Mouse (Mus musculus): Measurements from ENCODE around the gene Reg3a.
"Not testable (repeated sequence)": the region's sequence is repeated elsewhere in the genome, so short reads cannot be mapped to it uniquely, and the experiment has no call there.

The Reg3a gene

DNA sequence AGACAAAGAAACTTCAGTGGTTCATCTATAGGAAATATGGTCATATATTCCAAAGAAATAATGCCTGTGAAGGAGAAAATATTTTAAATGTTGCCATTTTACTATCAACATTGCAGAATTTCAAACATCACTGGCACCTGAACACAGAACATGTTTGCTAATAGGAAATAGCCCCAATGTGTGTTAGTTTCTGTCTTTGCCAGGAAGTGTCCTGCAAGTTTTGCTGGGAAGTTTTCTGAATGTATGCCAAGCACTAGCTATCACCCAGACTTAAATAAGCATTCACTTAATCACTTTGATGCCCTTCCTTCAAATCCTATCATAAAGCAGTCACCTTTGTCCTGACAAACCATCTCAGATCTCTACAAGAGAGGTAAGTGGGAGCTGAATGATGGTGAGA is at the start of gene Reg3a:
Reg3a (plus strand) TSS at position 301 of the 400 bp plus-strand sequence.
- no peak for DNase-seq (ENCODE audit: low spot score in 2 of 2)

DNA sequence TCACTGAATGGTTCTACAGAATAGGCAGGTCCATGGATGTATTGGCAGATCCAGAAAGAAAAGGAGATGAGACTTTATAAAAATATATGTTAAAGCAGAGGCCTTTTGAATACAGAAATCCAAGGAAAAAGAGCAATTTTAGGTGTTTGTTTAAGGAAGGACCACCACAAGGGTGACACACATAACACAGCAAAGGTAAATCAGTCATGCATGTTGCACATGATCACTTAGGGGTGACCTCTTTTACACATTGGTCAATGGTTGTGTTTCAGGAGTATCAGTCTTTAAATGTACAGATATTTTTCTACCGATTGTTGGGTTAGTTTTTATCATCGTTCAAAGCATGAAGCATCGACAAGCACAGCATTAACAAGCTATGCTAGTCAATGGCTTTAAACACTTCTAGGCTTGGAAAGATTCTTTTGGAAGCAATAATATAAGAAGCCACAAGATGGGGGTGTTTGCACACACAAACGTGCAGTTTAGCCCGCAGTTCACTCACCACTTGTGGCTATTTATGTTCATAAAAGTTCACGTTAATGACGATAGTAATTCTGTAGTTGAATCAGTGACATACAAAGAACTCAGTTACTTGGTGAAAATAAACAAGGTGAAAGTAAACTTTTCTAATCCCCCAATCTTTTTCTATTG is 48.5 kb upstream of the Reg3a start:
- DNase-seq (ENCODE audit: low spot score in 2 of 2): peak in 1 of 2 experiments; percentile 6

DNA sequence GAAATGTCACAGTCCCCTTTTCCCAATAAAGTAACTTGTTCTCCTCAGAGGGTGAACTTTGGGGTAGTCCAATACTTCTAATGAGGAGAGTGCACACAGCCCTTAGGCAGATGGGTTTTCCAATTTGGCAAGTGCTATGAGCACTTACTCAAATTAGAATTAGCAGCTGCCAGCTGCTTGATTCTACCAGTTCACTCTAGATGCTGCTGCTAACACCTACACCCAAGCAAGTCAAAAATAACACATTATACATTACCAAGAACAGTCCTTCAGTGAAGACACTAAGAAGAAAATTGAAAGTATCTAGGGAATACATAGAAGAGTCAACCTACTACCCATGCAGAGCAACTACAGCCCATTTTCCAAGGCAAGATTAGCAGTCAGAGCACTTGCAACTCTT is 40.2 kb upstream of the Reg3a start:
- peak; percentile 43 to 59 for DNase-seq (ENCODE audit: low spot score in 2 of 2)

DNA sequence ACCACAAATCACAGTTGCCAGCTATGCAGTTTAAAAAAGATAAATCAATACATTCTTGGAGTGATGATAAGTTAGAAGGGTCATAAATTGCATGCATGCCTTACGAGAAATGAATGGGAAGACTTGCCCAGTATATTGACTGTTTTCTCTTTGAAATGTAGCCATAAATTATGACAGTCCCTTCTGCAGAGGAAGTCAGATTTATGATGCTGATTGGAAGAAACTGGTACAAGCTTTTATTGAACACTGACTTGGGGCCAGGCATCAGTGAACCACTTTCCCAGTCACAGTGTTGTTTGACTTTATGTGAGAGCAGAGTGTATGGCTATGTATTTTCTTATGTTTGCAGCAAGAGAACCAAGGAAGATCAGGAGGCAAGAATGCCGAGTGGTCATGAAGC is 38.8 kb upstream of the Reg3a start:
- DNase-seq (ENCODE audit: low spot score in 2 of 2): no peak

DNA sequence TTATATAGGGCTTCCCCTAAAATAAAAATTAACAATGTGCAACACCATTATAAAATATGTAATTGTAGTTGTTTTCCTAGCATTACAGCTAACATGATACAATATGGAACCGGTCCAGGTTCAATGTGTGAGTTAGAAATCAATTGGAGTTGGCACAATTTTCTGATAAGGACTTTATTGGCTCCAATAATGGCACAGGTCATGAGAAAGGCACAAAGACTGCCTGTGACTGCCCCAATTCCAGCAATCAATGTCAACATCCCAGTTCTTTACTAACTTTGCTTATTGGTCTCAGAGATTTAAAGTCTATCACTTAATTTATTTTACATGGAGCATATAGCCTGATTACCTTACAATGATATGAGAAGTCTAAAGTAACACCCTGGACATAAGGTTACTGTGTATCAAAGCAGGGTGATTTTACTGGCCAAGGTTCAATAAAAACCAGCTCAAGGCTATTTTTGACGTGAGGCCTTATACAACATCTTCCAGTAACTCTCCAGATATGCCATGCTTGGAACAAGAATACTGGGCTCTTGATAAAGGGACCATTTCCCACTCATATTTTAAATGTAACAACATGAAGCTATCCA is 18.4 kb upstream of the Reg3a start:
- no peak for DNase-seq (ENCODE audit: low spot score in 2 of 2)

DNA sequence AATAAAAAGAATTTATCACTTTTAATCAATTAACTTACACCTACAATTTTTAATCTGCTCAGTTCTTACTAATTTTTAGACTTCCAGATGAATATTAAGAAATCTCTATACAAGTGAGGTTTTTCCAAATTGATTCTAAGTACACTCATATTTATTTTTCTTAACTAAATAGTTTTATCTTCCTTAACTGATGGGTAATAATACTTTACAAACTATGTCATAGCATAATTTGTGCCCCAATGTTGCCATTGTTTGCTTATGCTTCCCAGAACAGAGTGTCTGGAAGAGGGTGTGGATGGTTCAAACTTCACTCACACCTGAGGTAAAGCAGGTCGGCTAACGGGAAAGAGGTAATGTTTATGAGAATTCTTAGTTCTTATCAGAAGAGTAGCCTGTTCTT is 10.2 kb upstream of the Reg3a start, which contains the start of gene Reg3b:
Reg3b (plus strand) TSS at position 301 of the 400 bp plus-strand sequence.
- no peak for DNase-seq (ENCODE audit: low spot score in 2 of 2)

DNA sequence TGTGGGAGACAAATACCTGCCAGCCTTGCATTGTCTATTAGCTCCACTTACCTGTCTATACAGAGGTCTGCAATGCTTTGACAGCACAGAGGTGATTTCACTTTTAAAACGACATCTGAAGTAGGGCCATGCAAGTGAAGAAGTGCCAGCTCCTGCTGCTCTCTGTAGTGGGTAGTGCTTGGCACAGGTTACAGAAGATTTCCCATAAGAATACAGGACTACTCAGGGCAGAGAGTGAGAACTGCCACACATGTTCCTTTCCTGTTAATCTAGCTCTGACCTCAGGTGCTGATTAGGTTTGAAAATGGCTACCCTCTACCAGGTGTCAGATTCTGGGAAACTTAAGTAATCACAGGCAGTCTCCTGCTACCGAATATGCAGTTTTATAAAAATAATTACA is 1.7 kb upstream of the Reg3a start, which contains the start of gene Reg3d:
Reg3d (minus strand) TSS at position 101 of the 400 bp plus-strand sequence.
- no peak for DNase-seq (ENCODE audit: low spot score in 2 of 2)

DNA sequence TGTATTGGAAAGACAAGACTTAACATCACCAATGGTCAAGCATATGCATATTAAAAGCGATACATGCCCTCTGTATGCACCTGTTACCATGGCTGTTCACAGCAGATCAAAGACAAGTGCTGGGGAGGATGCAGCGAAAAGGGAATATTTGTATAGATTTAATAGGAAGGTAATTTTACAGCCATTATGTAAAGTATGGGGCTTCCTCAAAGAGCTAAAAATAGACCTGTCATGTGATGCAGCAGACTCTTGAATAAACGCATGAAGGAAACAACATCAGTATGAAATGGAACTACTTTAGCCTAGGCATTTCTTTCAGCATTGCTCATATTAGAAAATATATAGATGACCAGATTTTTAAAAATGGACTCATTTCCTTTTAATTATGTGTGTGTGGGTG is 5.1 kb downstream of the Reg3a start:
- DNase-seq (ENCODE audit: low spot score in 2 of 2): no peak

DNA sequence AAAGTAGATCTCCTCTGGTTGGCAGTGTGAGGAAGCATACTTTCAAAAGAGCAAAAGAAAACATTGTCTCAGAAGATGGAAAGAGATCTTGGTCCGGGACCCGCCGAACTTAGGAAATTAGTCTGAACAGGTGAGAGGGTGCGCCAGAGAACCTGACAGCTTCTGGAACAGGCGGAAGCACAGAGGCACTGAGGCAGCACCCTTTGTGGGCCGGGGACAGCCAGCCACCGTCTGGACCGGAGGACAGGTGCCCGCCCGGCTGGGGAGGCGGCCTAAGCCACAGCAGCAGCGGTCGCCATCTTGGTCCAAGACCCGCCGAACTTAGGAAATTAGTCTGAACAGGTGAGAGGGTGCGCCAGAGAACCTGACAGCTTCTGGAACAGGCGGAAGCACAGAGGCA is 14.8 kb downstream of the Reg3a start, which contains the start of gene Reg2:
Reg2 (plus strand) TSS at position 301 of the 400 bp plus-strand sequence.
- not testable (repeated sequence) for DNase-seq (ENCODE audit: low spot score in 2 of 2)

DNA sequence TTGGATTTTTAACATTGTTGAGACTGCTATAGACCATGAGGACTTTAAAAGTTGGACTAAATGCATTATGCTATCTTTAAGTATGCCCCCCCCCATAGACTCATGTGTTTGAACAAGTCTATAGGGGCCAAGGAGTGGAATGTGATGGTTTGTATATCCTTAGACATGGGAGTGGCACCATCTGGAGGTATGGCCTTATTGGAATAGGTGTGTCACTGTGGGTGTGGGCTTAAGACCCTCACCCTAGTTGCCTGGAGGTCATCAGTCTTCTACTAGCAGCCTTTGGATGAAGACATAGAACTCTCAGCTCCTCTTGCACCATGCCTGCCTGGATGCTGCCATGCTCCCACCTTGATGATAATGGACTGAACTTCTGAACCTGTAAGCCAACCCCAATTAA is 41.9 kb downstream of the Reg3a start, which contains the start of gene Reg1:
Reg1 (plus strand) TSS at position 301 of the 400 bp plus-strand sequence.
- DNase-seq (ENCODE audit: low spot score in 2 of 2): not testable (repeated sequence)

DNA sequence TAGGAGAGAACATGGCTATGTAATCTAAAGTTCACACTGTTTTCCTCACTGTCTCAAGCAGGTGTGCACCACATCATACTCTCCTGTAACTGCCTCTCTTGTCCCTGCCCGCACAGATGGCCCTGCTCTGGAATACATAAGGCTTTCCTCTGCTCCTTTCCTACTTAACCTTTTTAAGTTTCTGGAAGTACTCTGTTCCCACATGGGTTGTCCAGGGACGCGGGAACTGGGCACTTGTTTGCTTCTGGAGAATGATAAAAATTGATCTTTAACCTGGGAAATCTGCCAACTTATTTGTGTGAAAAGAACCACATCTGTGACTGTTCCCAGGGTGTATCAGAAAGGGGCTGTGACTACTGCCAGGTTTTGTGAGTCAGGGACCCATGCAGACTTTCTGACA is 45.0 kb downstream of the Reg3a start:
- DNase-seq (ENCODE audit: low spot score in 2 of 2): no peak
